Mouse (Mus musculus): ENCODE measurements around the gene Fmo5.

The Fmo5 gene

DNA sequence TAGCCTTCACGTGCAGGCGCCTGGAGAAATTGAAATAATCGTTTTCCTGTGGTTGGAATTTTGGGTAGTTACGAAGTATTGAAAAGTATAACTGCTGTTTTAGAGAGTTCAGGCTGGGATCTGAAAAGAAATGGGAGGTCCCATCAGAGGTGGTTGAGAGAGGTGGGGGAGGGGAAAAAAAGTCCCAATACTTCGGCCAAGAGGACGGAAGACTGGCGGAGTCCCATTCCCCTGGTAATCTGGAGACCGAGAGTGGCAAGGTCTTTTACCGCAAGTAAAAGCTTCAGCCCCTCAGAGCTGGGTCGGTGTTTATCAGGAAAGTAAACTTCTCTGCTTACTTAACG lies 53.5 kb downstream of the Fmo5 start:
- DNase-seq = no peak

GRCm38 (mm10) chr3:97682576-97682975 lies 54.0 kb downstream of the Fmo5 start:
- DNase-seq = no peak

- DNase-seq = peak; percentile 57 to 82
Measured at GRCm38 (mm10) chr3:97683560-97684195, 55.1 kb downstream of the Fmo5 start.

DNA sequence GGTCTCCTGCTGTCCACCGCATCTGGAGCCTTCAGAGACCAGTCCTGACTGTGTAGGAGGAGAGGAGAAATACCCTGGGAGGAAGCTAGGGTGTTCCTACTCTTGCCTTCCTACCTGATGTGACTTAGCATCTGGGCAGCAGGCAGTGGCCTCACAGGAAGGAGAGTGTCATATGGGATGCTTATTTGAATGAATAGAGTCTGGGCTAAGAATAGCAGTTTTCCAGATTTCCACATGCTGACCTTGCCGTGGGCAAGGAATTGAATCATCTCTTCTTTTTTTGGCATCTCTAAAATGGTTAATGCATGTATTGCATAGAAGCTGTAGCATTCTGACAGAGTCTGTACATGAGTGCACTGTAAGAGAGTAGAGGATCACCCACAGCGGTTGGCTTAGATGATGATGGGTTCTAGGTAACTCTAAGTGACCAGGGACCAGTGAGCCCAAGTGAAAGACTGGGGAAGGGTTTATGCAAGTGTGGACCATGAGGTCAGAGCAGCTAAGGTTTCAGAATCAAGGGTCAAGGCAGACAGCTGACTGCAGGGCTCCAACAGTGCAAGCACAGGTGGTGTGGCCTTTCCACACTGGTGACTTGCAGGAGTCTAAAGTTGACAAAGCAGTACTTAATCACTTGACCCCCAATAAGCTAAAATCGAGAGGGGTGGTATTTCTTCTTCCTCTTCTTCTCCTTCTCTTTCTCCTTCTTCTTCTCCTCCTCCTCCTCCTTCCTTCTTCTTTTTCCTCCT lies 57.9 kb downstream of the Fmo5 start:
- DNase-seq = no peak

- no peak for DNase-seq
Measured at GRCm38 (mm10) chr3:97689289-97689688, 60.7 kb downstream of the Fmo5 start.

GRCm38 (mm10) chr3:97690590-97690989 lies 62.0 kb downstream of the Fmo5 start:
- DNase-seq = no peak

GRCm38 (mm10) chr3:97691443-97692017 lies 62.9 kb downstream of the Fmo5 start:
- DNase-seq = no peak

- DNase-seq = peak; percentile 21 to 50
Measured at GRCm38 (mm10) chr3:97693806-97694205, 65.2 kb downstream of the Fmo5 start.

DNA sequence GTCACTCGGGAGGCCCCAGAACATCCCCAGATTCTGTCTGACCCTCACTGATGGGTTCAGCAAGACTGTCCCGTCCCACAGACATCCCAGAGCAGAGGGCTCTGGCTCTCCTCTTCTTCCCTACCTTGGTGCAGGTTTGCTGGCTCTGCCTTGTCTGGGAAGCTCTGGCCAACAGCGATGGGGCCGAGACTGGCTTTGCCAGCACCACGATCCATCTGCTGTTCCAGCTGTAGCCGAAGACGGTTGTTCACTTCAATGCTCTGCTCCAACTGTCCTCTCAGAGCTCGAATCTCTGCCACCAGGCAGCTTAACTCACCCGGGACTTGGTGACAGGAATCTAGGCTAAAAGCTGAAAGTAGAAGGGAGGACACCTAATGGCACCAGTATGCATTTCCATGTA lies 68.3 kb downstream of the Fmo5 start:
- DNase-seq = no peak

DNA sequence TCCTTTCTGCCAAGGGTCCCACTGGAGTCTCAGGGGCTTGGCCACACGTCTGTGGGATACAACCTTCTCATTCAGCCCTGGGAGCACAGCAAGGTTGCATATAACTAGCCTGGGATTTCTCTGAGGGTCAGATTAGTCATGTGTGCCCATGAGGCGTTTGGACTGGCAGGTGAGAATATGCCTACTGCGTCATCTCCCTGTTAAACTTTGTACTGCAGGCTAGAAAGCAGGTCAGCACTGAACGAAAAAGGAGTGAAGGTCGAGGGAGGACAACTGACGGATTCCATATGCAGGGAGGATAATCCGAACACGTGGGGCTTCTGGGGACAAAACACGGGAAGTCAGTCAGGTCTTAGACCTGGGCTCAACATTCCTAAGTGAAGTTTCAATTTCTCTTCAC lies 68.7 kb downstream of the Fmo5 start:
- DNase-seq = no peak

DNA sequence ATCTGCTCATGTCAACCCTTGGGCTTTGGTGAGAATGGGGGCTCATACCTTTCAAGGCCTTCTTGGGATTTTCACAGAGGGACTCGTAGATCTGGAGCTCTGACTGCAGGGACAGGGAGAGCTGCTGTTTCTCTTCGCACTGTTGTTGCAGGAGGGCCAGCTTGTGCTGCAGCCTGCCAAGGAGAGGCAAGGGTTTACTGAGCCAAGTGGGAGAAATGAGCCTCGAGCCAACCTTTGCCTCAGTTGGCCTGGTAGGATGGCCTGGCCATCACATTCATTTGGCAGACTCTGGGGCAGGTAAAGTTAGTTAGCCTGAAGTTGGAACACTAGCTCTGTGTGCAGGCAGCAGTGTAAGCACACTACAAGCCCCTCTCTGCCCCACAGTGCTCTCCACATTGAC lies 70.5 kb downstream of the Fmo5 start:
- DNase-seq = no peak

GRCm38 (mm10) chr3:97701198-97701597 lies 72.6 kb downstream of the Fmo5 start:
- no peak for DNase-seq

DNA sequence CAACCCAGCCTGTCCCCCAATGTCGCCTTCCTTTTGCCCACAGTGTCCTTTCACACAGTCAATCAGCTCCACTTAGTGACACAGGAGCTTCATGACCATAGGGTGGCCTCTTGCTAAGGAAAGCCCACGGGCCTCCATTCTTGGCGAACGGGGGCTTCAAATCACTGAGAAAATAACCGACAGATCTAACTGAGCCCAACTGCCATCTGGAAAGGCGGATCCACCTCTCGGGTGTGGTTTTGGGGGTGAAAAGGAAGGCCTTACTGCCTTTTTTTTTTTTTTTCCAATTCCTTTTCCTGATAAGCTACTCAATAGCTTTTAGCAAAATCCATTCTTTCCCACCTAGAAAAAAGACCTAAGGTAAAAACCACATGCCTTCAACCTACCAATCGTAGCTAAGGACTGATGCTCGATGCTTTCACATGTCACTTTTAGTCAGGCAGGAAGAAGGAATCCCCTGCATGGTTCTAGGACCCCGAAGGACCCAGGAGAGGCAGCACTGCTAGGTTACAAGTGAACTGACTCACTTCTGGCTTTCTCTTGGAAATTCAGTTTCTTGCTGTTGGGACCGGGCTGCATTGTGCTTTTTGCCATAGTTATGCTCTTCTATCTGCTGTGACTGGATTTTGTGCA lies 74.0 kb downstream of the Fmo5 start:
- no peak for DNase-seq

Data from lung, postnatal 4 days (tissue).